ENCODE assay signal across 8 mouse cellular contexts in the genomic region with DNA sequence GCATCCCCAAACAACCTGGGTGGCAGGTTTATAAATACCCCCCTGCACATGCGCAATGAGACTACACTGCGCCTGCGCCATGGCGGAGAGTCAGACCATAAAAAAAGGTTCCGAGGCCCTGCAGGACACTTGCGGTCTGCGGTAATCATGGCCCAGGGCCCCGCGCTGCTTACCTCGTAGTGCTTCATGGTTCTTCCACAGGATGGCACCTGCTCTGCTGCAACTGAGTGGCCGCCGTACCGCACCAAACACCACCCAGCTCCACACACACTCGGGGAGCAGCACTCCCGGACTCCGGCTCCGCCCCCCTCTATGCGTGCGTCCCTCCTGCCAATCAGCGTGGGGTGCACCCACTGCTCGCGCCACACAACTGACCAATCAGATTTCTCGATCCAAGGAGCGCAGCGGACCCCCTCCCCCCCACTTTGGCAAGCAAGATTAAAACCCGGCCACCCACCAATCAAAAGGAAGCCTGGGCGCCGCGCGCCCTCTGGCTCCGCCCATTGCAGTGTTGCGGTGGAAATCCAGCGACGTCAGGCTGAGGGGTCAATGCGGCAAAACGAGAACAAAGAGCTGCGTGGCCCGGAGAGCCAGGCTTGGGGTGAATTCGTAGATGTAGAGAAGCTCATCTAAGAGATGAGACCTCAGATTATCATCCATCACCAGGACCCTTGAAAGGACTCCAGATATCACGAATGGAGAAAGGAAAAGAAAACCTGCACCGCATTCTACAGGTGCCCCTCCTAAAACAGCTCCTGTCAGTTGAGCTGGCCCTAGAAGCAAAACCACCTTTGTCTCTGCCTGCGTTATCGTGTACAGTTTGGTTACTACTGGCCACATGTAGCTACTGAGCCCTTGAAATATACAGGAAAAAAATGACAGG. TPM values are rescaled to one million over a fixed set of nuclear protein-coding genes. Genes with fewer than 3 reads are reported as not detected.
DNase-seq lines count a peak whose midpoint lies in the region; ATAC-seq and TF ChIP-seq lines count a peak whose summit lies in the region.

No protein-coding gene starts in this region.

- no peaks in the 10 kb centered on the region for H3K27me3 ChIP-seq in embryonic facial prominence, embryonic 13.5 days
- no peaks in the 10 kb centered on the region for H3K27me3 ChIP-seq in heart, adult 2 months (ENCODE audit: control insufficient read depth, insufficient read depth, low read length)
- H3K27me3 ChIP-seq in limb, embryonic 13.5 days: no peaks in the 10 kb centered on the region
- H3K27me3 ChIP-seq in midbrain, embryonic 16.5 days (ENCODE audit: control insufficient read depth, insufficient read depth, low read depth, low read length): no peaks in the 10 kb centered on the region

- under 1% methylated on average over 43 of the region's 43 CpGs for WGBS in embryonic facial prominence, embryonic 13.5 days
- under 1% methylated on average over 43 of the region's 43 CpGs for WGBS in heart, adult 2 months
- WGBS in limb, embryonic 13.5 days: under 1% methylated on average over 43 of the region's 43 CpGs
- under 1% methylated on average over 43 of the region's 43 CpGs for WGBS in midbrain, embryonic 16.5 days

- peak overlapping the region; percentile 87 for H3K9ac ChIP-seq in embryonic facial prominence, embryonic 13.5 days
- peak overlapping the region; percentile 87 for H3K9ac ChIP-seq in heart, adult 2 months (ENCODE audit: low read depth, low read length)
- peak overlapping the region; percentile 95 for H3K9ac ChIP-seq in limb, embryonic 13.5 days
- peak overlapping the region; percentile 85 for H3K9ac ChIP-seq in midbrain, embryonic 16.5 days (ENCODE audit: low read depth, low read length)

- peak overlapping the region; percentile 90 for H3K27ac ChIP-seq in embryonic facial prominence, embryonic 13.5 days
- peak overlapping the region; percentile 67 for H3K27ac ChIP-seq in heart, adult 2 months
- peak overlapping the region; percentile 90 for H3K27ac ChIP-seq in limb, embryonic 13.5 days
- peak overlapping the region; percentile 97 for H3K27ac ChIP-seq in midbrain, embryonic 16.5 days (ENCODE audit: low read length)

- H3K4me1 ChIP-seq in embryonic facial prominence, embryonic 13.5 days: peaks cover 31% of the 10 kb centered on the region
- H3K4me1 ChIP-seq in heart, adult 2 months (ENCODE audit: control insufficient read depth, insufficient read depth, low read length): no peaks in the 10 kb centered on the region; the same call in 1 of the 2 replicates
- H3K4me1 ChIP-seq in limb, embryonic 13.5 days: peaks cover 34% of the 10 kb centered on the region
- H3K4me1 ChIP-seq in midbrain, embryonic 16.5 days (ENCODE audit: control insufficient read depth, insufficient read depth, low read length): peaks cover 31% of the 10 kb centered on the region

- intact Hi-C loops in heart, adult 2 months (cut with DNase I): loop anchor here (1.0 to 5.0 kb wide), 2 partner anchors 13 to 262 kb away; a partner anchor contains a TSS

- ATAC-seq in embryonic facial prominence, embryonic 13.5 days (ENCODE audit: insufficient number of reproducible peaks, insufficient read depth, low FRiP score, low TSS enrichment, low read depth): peak; percentile 97
- ATAC-seq in limb, embryonic 13.5 days (ENCODE audit: low FRiP score, low read depth): peak; percentile 99
- ATAC-seq in midbrain, embryonic 16.5 days: peak; percentile 97

- peak; percentile 78 for TF ChIP-seq POLR2A in heart, adult 2 months (IDR thresholded peaks at IDR 0.05; ENCODE audit: insufficient read depth, low read depth, low read length)

- no peak for TF ChIP-seq CTCF in heart, adult 2 months (IDR thresholded peaks at IDR 0.05)

- peak overlapping the region; percentile 85 for H3K4me2 ChIP-seq in embryonic facial prominence, embryonic 13.5 days
- peak overlapping the region; percentile 92 for H3K4me2 ChIP-seq in limb, embryonic 13.5 days (replicated peaks)
- peak overlapping the region; percentile 87 for H3K4me2 ChIP-seq in midbrain, embryonic 16.5 days (ENCODE audit: low read length)

- H3K4me3 ChIP-seq in embryonic facial prominence, embryonic 13.5 days: peak overlapping the region; percentile 84
- peak overlapping the region; percentile 61 for H3K4me3 ChIP-seq in heart, adult 2 months
- H3K4me3 ChIP-seq in limb, embryonic 13.5 days: peak overlapping the region; percentile 91
- peak overlapping the region; percentile 78 for H3K4me3 ChIP-seq in midbrain, embryonic 16.5 days (ENCODE audit: low read depth, low read length)

- H3K79me2 ChIP-seq in heart, adult 2 months (replicated peaks; ENCODE audit: control insufficient read depth, insufficient read depth, low read length): 0 out of 2 replicates have a peak, but pooled peaks cover 1% of the 10 kb centered on the region

- peak; percentile 96 for DNase-seq in 3134 (ENCODE audit: extremely low read depth, insufficient read length, low spot score)
- DNase-seq in adrenal gland, postnatal 36 days: peak; percentile 98 to 99
- DNase-seq in heart, adult 2 months: peak; percentile 92 to 97
- DNase-seq in kidney, adult 8-10 months: peak; percentile 96 to 97
- DNase-seq in spleen, postnatal 10 days (ENCODE audit: low spot score in 2 of 2): peak; percentile 91 to 96

- peaks cover 11% of the 10 kb centered on the region; the same call in 1 of the 2 replicates for H3K36me3 ChIP-seq in embryonic facial prominence, embryonic 13.5 days
- H3K36me3 ChIP-seq in heart, adult 2 months (ENCODE audit: control insufficient read depth, insufficient read depth, low read length): peaks cover 4% of the 10 kb centered on the region; the same call in 1 of the 2 replicates
- H3K36me3 ChIP-seq in limb, embryonic 13.5 days: peaks cover 11% of the 10 kb centered on the region
- H3K36me3 ChIP-seq in midbrain, embryonic 16.5 days (ENCODE audit: control insufficient read depth, insufficient read depth, low read length): no peaks in the 10 kb centered on the region

- peak; percentile 58; the same call in 1 of the 2 replicates for TF ChIP-seq EP300 in heart, adult 2 months (IDR thresholded peaks at IDR 0.05; ENCODE audit: insufficient read depth, low read depth, low read length)

- H3K9me3 ChIP-seq in embryonic facial prominence, embryonic 13.5 days: no peaks in the 10 kb centered on the region
- no peaks in the 10 kb centered on the region for H3K9me3 ChIP-seq in limb, embryonic 13.5 days
- H3K9me3 ChIP-seq in midbrain, embryonic 16.5 days (replicated peaks; ENCODE audit: control insufficient read depth, low read length, poor library complexity, severe bottlenecking): no peaks in the 10 kb centered on the region

RNA-seq across cellular contexts. Expression of a gene that starts 13.4 kb away (rescaled TPM):
- 100 to 1,000 TPM; 450 to 470 TPM for total RNA-seq in adrenal gland, postnatal 36 days (2021)
- polyA plus RNA-seq in embryonic facial prominence, embryonic 13.5 days (2015; fragmentation: Nextera tagmentation; extraction: Ambion mirVana): 545 and 624 TPM in 2 replicates
- total RNA-seq in heart, adult 2 months (2021): 100 to 1,000 TPM; 445 to 505 TPM
- 772 and 935 TPM in 2 replicates for polyA plus RNA-seq in heart, adult 2 months (2012; rRNA removed)
- 578 and 605 TPM in 2 replicates for polyA plus RNA-seq in limb, embryonic 13.5 days (2015; fragmentation: Nextera tagmentation; extraction: Ambion mirVana)
- 1,093 and 1,247 TPM in 2 replicates for polyA plus RNA-seq in midbrain, embryonic 16.5 days (2015; fragmentation: Nextera tagmentation; extraction: Ambion mirVana)

RNA-seq across cellular contexts. Expression of a gene that starts 13.6 kb away (rescaled TPM):
- 10 to 100 TPM; 38.5 to 57.2 TPM for total RNA-seq in adrenal gland, postnatal 36 days (2021)
- 63.2 and 68.8 TPM in 2 replicates for polyA plus RNA-seq in embryonic facial prominence, embryonic 13.5 days (2015; fragmentation: Nextera tagmentation; extraction: Ambion mirVana)
- 10 to 100 TPM; 11.3 to 16.8 TPM for total RNA-seq in heart, adult 2 months (2021)
- 13.4 and 17.4 TPM in 2 replicates for polyA plus RNA-seq in heart, adult 2 months (2012; rRNA removed)
- polyA plus RNA-seq in limb, embryonic 13.5 days (2015; fragmentation: Nextera tagmentation; extraction: Ambion mirVana): 67.0 and 72.5 TPM in 2 replicates
- polyA plus RNA-seq in midbrain, embryonic 16.5 days (2015; fragmentation: Nextera tagmentation; extraction: Ambion mirVana): 60.2 and 60.8 TPM in 2 replicates

RNA-seq across cellular contexts. Expression of a gene that starts 27.9 kb away (rescaled TPM):
- total RNA-seq in adrenal gland, postnatal 36 days (2021): 100 to 1,000 TPM; 218 to 228 TPM
- 304 and 312 TPM in 2 replicates for polyA plus RNA-seq in embryonic facial prominence, embryonic 13.5 days (2015; fragmentation: Nextera tagmentation; extraction: Ambion mirVana)
- total RNA-seq in heart, adult 2 months (2021): 100 to 1,000 TPM; 620 to 733 TPM
- polyA plus RNA-seq in heart, adult 2 months (2012; rRNA removed): 1,081 and 1,159 TPM in 2 replicates
- polyA plus RNA-seq in limb, embryonic 13.5 days (2015; fragmentation: Nextera tagmentation; extraction: Ambion mirVana): 282 and 290 TPM in 2 replicates
- 320 and 338 TPM in 2 replicates for polyA plus RNA-seq in midbrain, embryonic 16.5 days (2015; fragmentation: Nextera tagmentation; extraction: Ambion mirVana)

RNA-seq across cellular contexts. Expression of a gene that starts 58.1 kb away (rescaled TPM):
- 10 to 100 TPM; 37.8 to 44.0 TPM for total RNA-seq in adrenal gland, postnatal 36 days (2021)
- 186 and 190 TPM in 2 replicates for polyA plus RNA-seq in embryonic facial prominence, embryonic 13.5 days (2015; fragmentation: Nextera tagmentation; extraction: Ambion mirVana)
- total RNA-seq in heart, adult 2 months (2021): 10 to 100 TPM; 23.8 to 25.6 TPM
- 22.3 and 27.7 TPM in 2 replicates for polyA plus RNA-seq in heart, adult 2 months (2012; rRNA removed)
- polyA plus RNA-seq in limb, embryonic 13.5 days (2015; fragmentation: Nextera tagmentation; extraction: Ambion mirVana): 163 and 167 TPM in 2 replicates
- 126 and 132 TPM in 2 replicates for polyA plus RNA-seq in midbrain, embryonic 16.5 days (2015; fragmentation: Nextera tagmentation; extraction: Ambion mirVana)

RNA-seq across cellular contexts. Expression of a gene that starts 58.8 kb away (rescaled TPM):
- total RNA-seq in adrenal gland, postnatal 36 days (2021): not detected
- 0.23 TPM in 1 of 2 replicates, not detected in the other for polyA plus RNA-seq in embryonic facial prominence, embryonic 13.5 days (2015; fragmentation: Nextera tagmentation; extraction: Ambion mirVana)
- total RNA-seq in heart, adult 2 months (2021): not detected
- not detected in 2 replicates for polyA plus RNA-seq in heart, adult 2 months (2012; rRNA removed)
- polyA plus RNA-seq in limb, embryonic 13.5 days (2015; fragmentation: Nextera tagmentation; extraction: Ambion mirVana): not detected in 2 replicates
- 0.07 TPM in 1 of 2 replicates, not detected in the other for polyA plus RNA-seq in midbrain, embryonic 16.5 days (2015; fragmentation: Nextera tagmentation; extraction: Ambion mirVana)

Comparison
In these comparisons a context has a peak if more than half of its experiments do, and no peak if none do; other contexts are left out.
1. Peak in every context shown above with its lines: DNase-seq, ATAC-seq, H3K4me3 ChIP-seq and H3K27ac ChIP-seq.